Mouse (Mus musculus) liver, embryonic 11.5 days (tissue): Measurements from ENCODE around the gene Thra. TPM values are rescaled to one million over a fixed set of nuclear protein-coding genes. Genes with fewer than 3 reads are reported as not detected.

Experiments
- ATAC-seq: fragments of 200-750 bp; cut with Nextera tagmentation; replicated peaks from 2 replicates; pipeline ENCODE4 v1.8.0; 2017; ENCODE audit warnings: moderate number of reproducible peaks, mild to moderate bottlenecking, moderate TSS enrichment, moderate library complexity; ENCODE audit not compliant: low FRiP score
- DNase-seq: peaks from one replicate; pipeline ENCODE4 v3.0.0-alpha.2; 2017; ENCODE audit warnings: low spot score
- H3K27ac ChIP-seq: fragments of 300-500 bp; sonication (generic); 2 replicates; pipeline ENCODE4 v1.5.1; 2014; ENCODE audit warnings: mild to moderate bottlenecking, low read depth, low read length, control low read depth
- H3K27me3 ChIP-seq: fragments of 300-500 bp; sonication (generic); replicated peaks from 2 replicates; pipeline ENCODE4 v1.6.1; 2014; ENCODE audit warnings: low read length, mixed read lengths; ENCODE audit not compliant: control insufficient read depth, insufficient read depth
- H3K36me3 ChIP-seq: fragments of 300-500 bp; sonication (generic); 2 replicates; pipeline ENCODE4 v1.6.1; 2014; ENCODE audit warnings: mild to moderate bottlenecking, low read length, moderate library complexity, mixed read lengths; ENCODE audit not compliant: control insufficient read depth, insufficient read depth
- H3K4me1 ChIP-seq: fragments of 300-500 bp; sonication (generic); replicated peaks from 2 replicates; pipeline ENCODE4 v1.6.1; 2014; ENCODE audit warnings: low read length, mixed read lengths; ENCODE audit not compliant: control insufficient read depth, insufficient read depth
- H3K4me2 ChIP-seq: fragments of 300-500 bp; sonication (generic); 2 replicates; pipeline ENCODE4 v1.6.1; 2014; ENCODE audit warnings: mild to moderate bottlenecking, control low read depth, moderate library complexity
- H3K4me3 ChIP-seq: fragments of 300-500 bp; sonication (generic); 2 replicates; pipeline ENCODE4 v1.5.1; 2014; ENCODE audit warnings: low read depth, low read length, control low read depth
- H3K9ac ChIP-seq: fragments of 300-500 bp; sonication (generic); 2 replicates; pipeline ENCODE4 v1.6.1; 2014; ENCODE audit warnings: low read depth, low read length, control low read depth
- H3K9me3 ChIP-seq: fragments of 300-500 bp; sonication (generic); 2 replicates; pipeline ENCODE4 v1.6.1; 2016; ENCODE audit warnings: low read length, inconsistent platforms, mixed read lengths; ENCODE audit not compliant: control insufficient read depth
- WGBS: fragments of 180-500 bp; shearing (Covaris S2); extraction: QIAGEN DNeasy Blood & Tissue Kit; methylation state at CpG from one replicate; pipeline ENCODE4 v1.1.7; 2014; 5-methylcytosine and 5-hydroxymethylcytosine counted together
- polyA plus RNA-seq: library from polyadenylated mRNA; unstranded; fragments of >200 nt; fragmentation: Nextera tagmentation; extraction: Ambion mirVana; gene quantifications from 2 replicates; pipeline ENCODE4 v1.2.1, GENCODE M21; 2014

Thra gene
- polyA plus RNA-seq, 1 experiment from 2014 or later, result 31.6 TPM

DNA sequence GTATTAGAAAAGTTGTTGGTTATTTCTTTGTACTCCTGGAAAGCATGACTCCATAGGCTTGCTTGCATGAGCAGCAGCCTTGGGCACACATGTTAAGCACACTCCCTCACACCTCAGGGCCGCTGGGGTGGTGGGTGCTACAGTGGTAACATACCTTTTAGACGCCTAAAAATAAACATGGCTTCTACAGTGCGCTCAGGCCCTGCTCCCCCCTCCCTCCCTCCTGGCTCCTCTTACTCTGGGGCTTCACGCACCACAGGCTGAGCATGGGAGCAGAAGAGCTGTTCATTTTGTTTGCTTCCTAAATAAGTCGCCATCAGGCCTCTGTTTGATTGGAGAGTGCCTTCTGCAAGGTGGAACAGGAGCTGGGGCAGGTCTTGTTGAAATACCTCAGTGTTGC is 56.9 kb downstream of the Thra start:
- 0 out of 2 replicates have a peak overlapping the region, but pooled peaks have one; percentile 30 for H3K27ac ChIP-seq
- 16% methylated on average over 5 of the region's 5 CpGs for WGBS

DNA sequence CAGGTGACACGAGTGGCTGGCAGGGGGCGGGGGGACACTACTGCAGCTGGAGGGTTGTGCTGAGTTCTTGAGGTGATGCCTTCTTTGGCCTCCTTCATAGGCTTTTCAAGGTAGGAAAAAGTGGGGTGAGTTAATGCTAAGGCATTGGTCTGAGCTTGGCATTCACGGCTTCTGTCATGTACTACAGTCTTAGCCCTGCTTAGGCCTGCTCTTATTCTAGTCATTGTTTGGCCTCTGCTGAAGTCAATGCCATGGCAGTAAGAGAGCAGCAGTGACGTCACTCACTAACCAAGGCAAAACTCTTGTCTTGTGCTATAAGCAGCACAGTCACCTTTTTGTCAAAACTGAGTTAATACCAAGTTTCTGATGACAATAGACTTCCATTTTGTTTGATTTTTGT is 57.5 kb downstream of the Thra start:
- Histone ChIP-seq H3K4me2 (peak overlapping the region; percentile 84), H3K9ac (peak overlapping the region; percentile 100), H3K36me3 (peaks cover 43% of the 10 kb centered on the region), H3K27ac (no peak overlapping the region), H3K9me3 (no peaks in the 10 kb centered on the region), H3K4me1 (peaks cover 32% of the 10 kb centered on the region), H3K27me3 (no peaks in the 10 kb centered on the region), H3K4me3 (peak overlapping the region; percentile 100)
- DNase-seq, result no peak
- WGBS, result 75% methylated on average over 4 of the region's 4 CpGs
- ATAC-seq, result no peak

More for the DNA sequence above, 56.9 kb downstream of the Thra start:
- H3K27me3 ChIP-seq, result no peaks in the 10 kb centered on the region
- no peaks in the 10 kb centered on the region for H3K9me3 ChIP-seq
- ATAC-seq (no peak), DNase-seq (no peak)
- peak overlapping the region; percentile 100 for H3K4me3 ChIP-seq
- H3K9ac ChIP-seq, result peak overlapping the region; percentile 100
- peaks cover 32% of the 10 kb centered on the region for H3K4me1 ChIP-seq
- peak overlapping the region; percentile 84 for H3K4me2 ChIP-seq
- peaks cover 38% of the 10 kb centered on the region for H3K36me3 ChIP-seq

DNA sequence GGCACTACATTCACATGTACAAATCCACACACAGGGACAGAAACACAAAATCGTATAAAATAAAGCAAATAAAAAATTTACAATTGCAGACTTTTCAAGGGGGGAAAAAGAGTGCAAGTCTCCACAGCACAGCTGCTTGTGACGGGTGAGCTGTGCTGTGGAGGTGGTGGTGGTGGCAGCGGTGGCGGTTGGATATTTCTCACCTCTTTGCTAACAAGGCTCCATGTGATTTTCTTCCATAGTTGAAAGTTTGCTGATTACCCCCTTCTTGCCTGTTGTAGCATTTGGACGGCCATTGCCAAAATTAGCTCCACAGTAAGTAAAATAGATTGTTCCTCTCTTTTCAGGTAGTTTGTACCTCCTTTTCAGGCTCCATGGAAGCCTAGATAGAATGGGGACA is 64.2 kb downstream of the Thra start, which contains the start of gene Casc3:
Casc3 (plus strand) TSS at position 301 of the 400 bp plus-strand sequence.
- Histone ChIP-seq H3K9me3 (no peaks in the 10 kb centered on the region), H3K4me1 (peaks cover 4% of the 10 kb centered on the region; the same call in 1 of the 2 replicates), H3K36me3 (peaks cover 52% of the 10 kb centered on the region), H3K27ac (no peak within 1 kb of the TSS), H3K4me3 (no peak within 1 kb of the TSS), H3K4me2 (no peak within 1 kb of the TSS), H3K27me3 (no peaks in the 10 kb centered on the region), H3K9ac (no peak within 1 kb of the TSS)
- no peak for ATAC-seq
- WGBS, result 92% methylated on average over 5 of the region's 5 CpGs
- DNase-seq, result no peak

DNA sequence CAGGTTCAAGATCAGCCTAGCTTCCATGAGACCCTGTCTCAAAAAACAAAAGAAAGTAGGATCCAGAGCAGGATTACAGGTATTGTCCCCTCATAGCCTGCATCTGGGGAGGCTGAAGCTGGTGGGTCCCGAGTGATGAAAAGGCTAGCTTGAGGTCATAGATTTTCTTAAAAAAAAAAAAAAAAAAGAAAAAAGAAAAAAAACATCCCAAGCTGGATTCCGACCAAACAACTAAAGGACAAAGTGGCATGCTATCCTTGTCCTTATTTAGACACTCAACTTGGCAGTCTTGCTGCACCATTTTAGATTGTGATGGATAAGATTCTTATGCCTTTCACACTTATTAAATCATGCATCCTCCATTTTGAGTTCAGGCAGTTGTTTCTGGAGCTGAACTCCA is 68.0 kb downstream of the Thra start:
- 75% methylated on average over 2 of the region's 2 CpGs for WGBS

DNA sequence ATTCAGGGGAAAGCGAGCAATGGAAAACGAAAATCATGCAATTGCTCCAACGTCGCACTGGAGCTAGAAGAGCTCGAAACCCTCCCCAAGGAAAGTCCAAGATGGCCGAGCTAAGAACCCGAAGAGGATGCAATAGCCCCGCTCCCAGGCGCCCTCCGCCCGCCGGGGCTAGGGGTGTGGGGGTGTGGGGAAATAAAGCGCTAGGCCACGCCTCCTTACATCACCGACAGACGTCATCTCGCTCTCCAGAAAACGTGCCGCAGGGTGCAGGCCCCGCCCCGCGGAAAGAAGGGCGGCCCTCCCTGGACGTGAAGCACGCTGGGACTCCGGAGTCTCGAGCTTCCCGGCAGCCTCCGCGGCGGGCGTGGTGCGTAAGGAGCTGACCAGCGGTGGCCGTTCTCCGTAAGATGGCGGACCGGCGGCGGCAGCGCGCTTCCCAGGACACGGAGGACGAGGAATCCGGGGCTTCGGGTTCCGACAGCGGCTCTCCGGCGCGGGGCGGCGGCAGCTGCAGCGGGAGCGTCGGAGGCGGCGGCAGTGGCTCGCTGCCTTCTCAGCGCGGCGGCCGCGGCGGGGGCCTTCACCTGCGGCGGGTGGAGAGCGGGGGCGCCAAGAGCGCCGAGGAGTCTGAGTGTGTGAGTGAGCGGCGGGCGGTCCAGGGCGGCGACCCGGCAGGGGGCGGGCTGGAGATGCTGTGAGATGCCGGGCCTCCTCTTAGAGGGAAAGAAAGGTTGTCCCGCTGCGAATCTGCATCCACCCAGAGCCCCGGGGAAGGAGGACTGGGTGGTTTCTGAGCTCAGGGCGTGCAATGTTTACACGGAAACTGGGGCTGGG is 69.2 kb downstream of the Thra start:
- H3K27me3 ChIP-seq, result no peaks in the 10 kb centered on the region
- H3K36me3 ChIP-seq, result peaks cover 33% of the 10 kb centered on the region
- H3K4me3 ChIP-seq, result peak overlapping the region; percentile 75
- H3K4me1 ChIP-seq, result peaks cover 12% of the 10 kb centered on the region; the same call in 1 of the 2 replicates
- H3K4me2 ChIP-seq, result peak overlapping the region; percentile 83
- peak overlapping the region; percentile 87 for H3K27ac ChIP-seq
- DNase-seq, result peak; percentile 98
- no peaks in the 10 kb centered on the region for H3K9me3 ChIP-seq
- peak overlapping the region; percentile 88 for H3K9ac ChIP-seq
- ATAC-seq, result peak; percentile 99
- under 1% methylated on average over 78 of the region's 84 CpGs for WGBS

More for the DNA sequence above, 68.0 kb downstream of the Thra start:
- H3K36me3 ChIP-seq, result peaks cover 36% of the 10 kb centered on the region
- no peak overlapping the region for H3K9ac ChIP-seq
- ATAC-seq, result no peak
- H3K4me3 ChIP-seq, result peak overlapping the region; percentile 75
- peaks cover 12% of the 10 kb centered on the region; the same call in 1 of the 2 replicates for H3K4me1 ChIP-seq
- DNase-seq, result no peak
- no peaks in the 10 kb centered on the region for H3K9me3 ChIP-seq
- peak overlapping the region; percentile 70; the same call in 1 of the 2 replicates for H3K27ac ChIP-seq
- peak overlapping the region; percentile 83 for H3K4me2 ChIP-seq
- H3K27me3 ChIP-seq, result no peaks in the 10 kb centered on the region

DNA sequence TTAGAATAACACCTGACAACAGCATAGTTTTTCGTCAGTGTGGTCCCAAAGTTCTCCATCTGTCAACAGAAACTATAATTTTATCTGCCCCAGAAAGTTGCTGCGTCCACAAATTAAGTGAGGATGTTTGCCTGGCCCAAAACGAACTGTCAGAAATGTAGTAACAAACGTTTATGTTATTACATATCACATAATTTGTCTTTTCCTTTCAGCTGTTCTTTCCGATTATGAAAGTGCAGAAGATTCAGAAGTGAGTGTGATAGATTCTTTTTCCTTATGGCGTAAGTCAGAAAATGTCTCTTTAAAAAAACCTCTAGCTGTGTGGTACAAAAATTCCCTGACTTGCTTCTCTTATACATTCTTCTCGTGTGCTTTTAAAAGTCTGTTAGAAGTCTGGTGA is 70.2 kb downstream of the Thra start:
- peaks cover 12% of the 10 kb centered on the region; the same call in 1 of the 2 replicates for H3K4me1 ChIP-seq
- H3K4me3 ChIP-seq, result peak overlapping the region; percentile 75
- peak overlapping the region; percentile 88 for H3K9ac ChIP-seq
- H3K27me3 ChIP-seq, result no peaks in the 10 kb centered on the region
- 60% methylated on average over 7 of the region's 7 CpGs for WGBS
- H3K4me2 ChIP-seq, result peak overlapping the region; percentile 83
- peaks cover 27% of the 10 kb centered on the region for H3K36me3 ChIP-seq
- H3K27ac ChIP-seq, result peak overlapping the region; percentile 87; the same call in 1 of the 2 replicates
- H3K9me3 ChIP-seq, result no peaks in the 10 kb centered on the region
- no peak for ATAC-seq
- DNase-seq, result no peak

DNA sequence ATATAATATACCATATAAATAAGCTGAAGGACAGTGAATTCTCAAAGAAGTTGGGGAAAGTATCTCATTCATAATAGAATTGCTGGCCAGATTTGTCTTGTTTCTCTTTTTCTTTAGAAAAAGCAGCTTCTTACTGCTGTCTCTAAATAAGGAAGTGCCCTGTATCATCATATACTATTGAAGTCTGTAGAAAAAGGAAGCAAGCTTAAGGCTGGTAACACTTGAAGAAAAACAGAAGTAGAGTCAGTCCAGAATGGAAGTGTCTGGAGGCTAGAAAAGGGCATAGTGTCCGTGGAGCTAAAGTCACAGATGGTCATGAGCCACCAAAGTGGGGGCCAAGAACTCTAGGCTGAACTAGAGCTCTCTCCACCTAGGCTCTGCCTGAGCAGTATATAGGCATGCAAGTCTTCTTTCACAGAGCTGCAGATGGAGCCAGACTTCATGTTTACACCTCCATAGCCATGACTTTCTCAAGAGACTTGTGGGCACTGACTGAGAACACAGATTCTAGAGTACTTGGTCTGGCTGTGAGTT is 76.3 kb downstream of the Thra start:
- ATAC-seq (no peak), DNase-seq (no peak)
- Histone ChIP-seq H3K36me3 (peaks cover 58% of the 10 kb centered on the region), H3K9ac (no peak overlapping the region), H3K27ac (no peak overlapping the region), H3K4me3 (no peak overlapping the region), H3K4me2 (no peak overlapping the region; the same call in 1 of the 2 replicates), H3K27me3 (no peaks in the 10 kb centered on the region), H3K9me3 (no peaks in the 10 kb centered on the region), H3K4me1 (no peaks in the 10 kb centered on the region; the same call in 1 of the 2 replicates)
- WGBS, result 56% methylated on average over 1 of the region's 1 CpGs
